Mouse (Mus musculus) olfactory bulb, adult 2 months (tissue): ENCODE data around the gene Specc1. TPM values are rescaled to one million over a fixed set of nuclear protein-coding genes. Genes with fewer than 3 reads are reported as not detected.

Experiments
- H3K27ac ChIP-seq: fragments of 200-500 bp; 2 replicates; pipeline ENCODE4 v1.5.1; 2012; ENCODE audit warnings: low read depth, low read length; ENCODE audit not compliant: insufficient read depth
- H3K4me1 ChIP-seq: fragments of 200-500 bp; 2 replicates; pipeline ENCODE4 v1.6.1; 2012; ENCODE audit warnings: low read length; ENCODE audit not compliant: control insufficient read depth, insufficient read depth
- H3K4me3 ChIP-seq: fragments of 200-500 bp; 2 replicates; pipeline ENCODE4 v1.5.1; 2012; ENCODE audit warnings: mild to moderate bottlenecking, low read depth, low read length, moderate library complexity; ENCODE audit not compliant: insufficient read depth
- CTCF ChIP-seq: fragments of 200-500 bp; IDR thresholded peaks from 2 replicates; pipeline ENCODE4 v1.5.1; 2012; ENCODE audit warnings: low read depth, mild to moderate bottlenecking, low read length, moderate library complexity; ENCODE audit not compliant: insufficient read depth
- POLR2A ChIP-seq: fragments of 200-500 bp; IDR thresholded peaks from 2 replicates; pipeline ENCODE4 v1.6.1; 2012; ENCODE audit warnings: mild to moderate bottlenecking, low read depth, low read length, moderate library complexity; ENCODE audit not compliant: insufficient read depth
- WGBS: fragments of 180-500 bp; shearing (Covaris S2); methylation state at CpG from one replicate; pipeline ENCODE4 v1.1.7; 2018; 5-methylcytosine and 5-hydroxymethylcytosine counted together
- polyA plus RNA-seq: library from polyadenylated mRNA; stranded (reverse); fragments of >200 nt; gene quantifications from 2 replicates; pipeline ENCODE4 v1.2.4, GENCODE M21; 2012; ENCODE audit warnings: low replicate concordance; ENCODE audit not compliant: missing spikeins, insufficient read depth, insufficient read length

Gene Specc1
- polyA plus RNA-seq, 1 experiment = not detected

DNA sequence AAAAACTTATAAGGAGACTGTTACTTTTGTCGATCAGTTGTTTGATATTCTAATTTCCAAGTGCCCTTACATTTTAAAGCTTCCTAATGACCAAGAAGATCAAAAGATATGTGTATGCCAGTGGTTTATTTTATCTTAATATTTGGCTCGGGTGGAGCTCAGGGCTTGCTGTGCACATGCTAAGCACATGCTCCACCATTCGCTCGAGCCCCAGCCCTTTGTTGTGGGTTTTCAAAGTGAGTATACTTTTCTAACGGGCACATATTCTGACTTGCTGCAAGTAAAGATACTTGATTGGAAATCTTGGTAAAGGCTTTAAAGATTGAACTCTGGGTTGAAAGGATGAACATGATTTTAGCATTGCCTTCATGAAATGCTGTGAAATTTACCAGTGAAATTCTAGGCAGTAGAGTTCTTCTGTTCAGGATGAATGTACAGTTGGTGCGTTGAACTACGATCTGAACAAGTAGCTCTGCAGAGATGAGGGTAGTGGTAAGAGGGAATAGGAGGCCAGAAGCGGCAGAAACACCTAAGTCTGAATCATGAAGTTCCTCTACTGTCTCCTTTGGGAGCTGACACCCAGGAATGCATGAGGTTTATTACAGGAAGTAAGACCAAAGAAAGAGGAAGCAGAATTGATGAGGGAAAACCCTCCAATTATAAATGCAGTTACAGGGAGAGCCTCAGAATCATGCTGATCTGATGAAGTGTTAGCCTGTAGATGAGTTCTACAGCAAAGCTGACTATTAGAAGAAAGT is 122.7 kb downstream of the Specc1 start:
- H3K4me3 ChIP-seq = no peak overlapping the region
- no peak overlapping the region for H3K27ac ChIP-seq
- 90% methylated on average over 8 of the region's 8 CpGs for WGBS
- H3K4me1 ChIP-seq = peaks cover 9% of the 10 kb centered on the region
- TF ChIP-seq CTCF = no peak
- TF ChIP-seq POLR2A = no peak

DNA sequence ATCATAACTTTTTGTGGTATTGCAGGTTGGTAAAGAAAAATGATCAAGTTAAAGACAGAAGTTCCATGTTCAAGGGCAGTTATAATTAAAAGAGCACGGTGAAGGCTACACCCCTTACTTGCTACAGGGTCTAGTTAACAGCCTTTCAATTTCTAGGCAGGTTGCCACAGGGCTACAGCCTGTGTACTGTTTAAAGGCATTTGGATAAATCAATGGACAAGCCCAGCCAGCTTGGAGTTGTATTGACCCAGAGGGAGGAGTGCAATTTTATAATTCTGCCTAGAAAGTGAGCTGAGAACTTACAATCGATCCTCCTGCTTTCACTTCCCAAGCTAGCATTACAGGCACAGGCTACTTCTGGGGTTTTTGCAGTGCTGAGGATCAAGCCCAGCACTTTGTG is 123.9 kb downstream of the Specc1 start:
- 41% methylated on average over 2 of the region's 2 CpGs for WGBS
- Histone ChIP-seq H3K4me1 (peaks cover 9% of the 10 kb centered on the region), H3K27ac (no peak overlapping the region), H3K4me3 (no peak overlapping the region)
- TF ChIP-seq POLR2A = no peak
- TF ChIP-seq CTCF = no peak

- 93% methylated on average over 2 of the region's 2 CpGs for WGBS
- no peak for TF ChIP-seq CTCF
- no peak for TF ChIP-seq POLR2A
- Histone ChIP-seq H3K4me1 (no peaks in the 10 kb centered on the region), H3K4me3 (no peak overlapping the region), H3K27ac (no peak overlapping the region)
These were observed 130.1 kb downstream of the Specc1 start for GRCm38 (mm10) chr11:62086648-62087047.

GRCm38 (mm10) chr11:62087051-62087450 is 130.5 kb downstream of the Specc1 start:
- no peak for TF ChIP-seq CTCF
- no peak for TF ChIP-seq POLR2A
- WGBS = 91% methylated on average over 1 of the region's 1 CpGs
- Histone ChIP-seq H3K4me1 (no peaks in the 10 kb centered on the region), H3K27ac (no peak overlapping the region), H3K4me3 (no peak overlapping the region)

DNA sequence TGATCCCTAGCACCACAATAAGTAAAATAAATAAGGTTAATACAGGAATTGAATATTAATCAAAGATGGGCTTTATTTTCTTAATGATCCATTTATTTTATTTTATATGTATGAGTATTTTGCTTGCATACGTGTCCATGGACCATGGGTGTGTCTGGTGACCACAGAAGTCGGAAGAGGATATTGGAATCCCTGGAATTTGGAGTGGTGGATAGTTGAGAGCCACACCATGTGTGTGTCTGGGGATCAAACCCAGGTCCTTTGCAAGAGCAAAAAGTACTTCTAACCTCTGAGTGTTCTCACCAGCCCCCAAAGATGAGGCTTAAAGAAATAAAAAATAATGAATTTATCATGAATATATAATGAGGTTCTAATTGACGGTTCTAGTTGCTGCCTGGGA is 132.1 kb downstream of the Specc1 start:
- WGBS = 97% methylated on average over 3 of the region's 3 CpGs
- TF ChIP-seq CTCF (no peak), POLR2A (no peak)
- no peak overlapping the region for H3K27ac ChIP-seq
- no peaks in the 10 kb centered on the region for H3K4me1 ChIP-seq
- H3K4me3 ChIP-seq = no peak overlapping the region

- Histone ChIP-seq H3K4me1 (no peaks in the 10 kb centered on the region), H3K4me3 (no peak overlapping the region), H3K27ac (no peak overlapping the region)
- WGBS = 75% methylated on average over 6 of the region's 6 CpGs
- no peak for TF ChIP-seq CTCF
- no peak for TF ChIP-seq POLR2A
These were observed 133.8 kb downstream of the Specc1 start for GRCm38 (mm10) chr11:62090321-62090720.

GRCm38 (mm10) chr11:62103380-62103911 is 146.9 kb downstream of the Specc1 start:
- Histone ChIP-seq H3K4me1 (no peaks in the 10 kb centered on the region), H3K4me3 (no peak overlapping the region), H3K27ac (no peak overlapping the region)
- WGBS = 88% methylated on average over 3 of the region's 3 CpGs
- TF ChIP-seq POLR2A = no peak
- TF ChIP-seq CTCF = no peak

DNA sequence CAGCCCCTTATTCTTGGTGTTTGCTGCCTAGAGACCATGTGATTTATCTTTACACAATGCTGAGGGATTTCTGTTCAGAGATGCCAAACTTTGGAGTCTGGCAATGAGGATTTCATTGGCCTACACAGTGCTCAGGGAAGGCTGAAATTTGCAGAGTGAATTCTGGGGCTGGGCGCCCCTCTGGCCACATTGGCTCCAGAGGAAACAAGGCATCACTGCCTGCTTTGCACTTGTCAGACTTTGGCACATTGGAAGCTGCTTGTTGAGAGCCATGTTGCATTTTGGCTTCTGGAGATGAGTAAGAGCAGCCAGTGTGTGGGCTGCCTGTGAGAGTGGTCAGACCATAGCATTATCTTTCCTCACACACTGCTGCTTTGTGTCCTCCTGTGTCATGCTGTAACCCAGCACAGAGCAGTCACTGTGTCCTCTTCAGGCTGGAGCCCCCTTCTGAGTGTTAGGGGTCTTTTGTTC is 149.9 kb downstream of the Specc1 start:
- TF ChIP-seq POLR2A (no peak), CTCF (no peak)
- WGBS = 50% methylated on average over 1 of the region's 1 CpGs
- H3K4me3 ChIP-seq = no peak overlapping the region
- no peak overlapping the region for H3K27ac ChIP-seq
- no peaks in the 10 kb centered on the region for H3K4me1 ChIP-seq

- no peak for TF ChIP-seq CTCF
- no peak for TF ChIP-seq POLR2A
- 98% methylated on average over 2 of the region's 2 CpGs for WGBS
- Histone ChIP-seq H3K4me3 (no peak overlapping the region), H3K4me1 (no peaks in the 10 kb centered on the region), H3K27ac (no peak overlapping the region)
These were observed 150.8 kb downstream of the Specc1 start for GRCm38 (mm10) chr11:62107272-62107836.

DNA sequence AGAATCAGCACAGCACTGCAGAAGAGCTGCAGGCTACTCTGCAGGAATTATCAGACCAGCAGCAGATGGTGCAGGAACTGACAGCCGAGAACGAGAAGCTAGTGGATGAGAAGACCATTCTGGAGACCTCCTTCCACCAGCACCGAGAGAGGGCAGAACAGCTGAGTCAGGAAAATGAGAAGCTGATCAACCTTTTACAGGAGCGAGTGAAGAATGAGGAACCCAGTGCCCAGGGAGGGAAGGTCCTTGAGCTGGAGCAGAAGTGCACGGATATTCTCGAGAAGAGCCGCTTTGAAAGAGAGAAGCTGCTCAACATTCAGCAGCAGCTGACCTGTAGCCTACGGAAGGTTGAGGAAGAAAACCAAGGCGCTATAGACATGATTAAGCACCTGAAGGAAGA is 162.0 kb downstream of the Specc1 start:
- Histone ChIP-seq H3K4me3 (no peak overlapping the region), H3K4me1 (no peaks in the 10 kb centered on the region), H3K27ac (no peak overlapping the region)
- 91% methylated on average over 9 of the region's 9 CpGs for WGBS
- TF ChIP-seq POLR2A = no peak
- TF ChIP-seq CTCF = no peak
